Mouse (Mus musculus): ENCODE measurements at regions not wholly inside any gene's neighbourhood (a gene's known extent, or its start where the extent isn't known, plus 50 kb on each side); places are given as distances from the start of the nearest gene placed in this dataset.

- H3K4me3 ChIP-seq (ENCODE audit: low read depth, low read length), result no peak overlapping the region
- H3K4me1 ChIP-seq (ENCODE audit: insufficient read depth, low read depth, low read length), result no peaks in the 10 kb centered on the region
- no peak overlapping the region for H3K4me2 ChIP-seq (replicated peaks; ENCODE audit: low read depth, low read length)
- no peaks in the 10 kb centered on the region for H3K36me3 ChIP-seq (ENCODE audit: insufficient read depth, low read length)
- H3K27me3 ChIP-seq (replicated peaks; ENCODE audit: insufficient read depth, low read length), result no peaks in the 10 kb centered on the region
- H3K9ac ChIP-seq (replicated peaks; ENCODE audit: low read depth), result no peak overlapping the region
- no peak for DNase-seq (ENCODE audit: low spot score)
- no peak overlapping the region for H3K27ac ChIP-seq (ENCODE audit: low read length)
- WGBS, result 68% methylated on average over 9 of the region's 9 CpGs
- H3K9me3 ChIP-seq (ENCODE audit: low read length), result no peaks in the 10 kb centered on the region
- ATAC-seq, result no peak
- no peak for TF ChIP-seq EP300 (IDR thresholded peaks at IDR 0.05)
- TF ChIP-seq CTCF (IDR thresholded peaks at IDR 0.05), result no peak
Measured at GRCm38 (mm10) chr7:69890503-69891061, 476.0 kb downstream of the Nr2f2 start.

- no peaks in the 10 kb centered on the region for H3K27me3 ChIP-seq (replicated peaks; ENCODE audit: insufficient read depth, low read length)
- no peaks in the 10 kb centered on the region for H3K4me1 ChIP-seq (ENCODE audit: insufficient read depth, low read depth, low read length)
- H3K36me3 ChIP-seq (ENCODE audit: insufficient read depth, low read length), result no peaks in the 10 kb centered on the region
- H3K9ac ChIP-seq (replicated peaks; ENCODE audit: low read depth), result no peak overlapping the region
- H3K4me3 ChIP-seq (ENCODE audit: low read depth, low read length), result no peak overlapping the region
- DNase-seq (ENCODE audit: low spot score) (no peak), ATAC-seq (no peak)
- no peak for TF ChIP-seq EP300 (IDR thresholded peaks at IDR 0.05)
- no peak for TF ChIP-seq CTCF (IDR thresholded peaks at IDR 0.05)
- H3K9me3 ChIP-seq (ENCODE audit: low read length), result no peaks in the 10 kb centered on the region
- H3K4me2 ChIP-seq (replicated peaks; ENCODE audit: low read depth, low read length), result no peak overlapping the region
- 81% methylated on average over 7 of the region's 7 CpGs for WGBS
- no peak overlapping the region for H3K27ac ChIP-seq (ENCODE audit: low read length)
Measured at GRCm38 (mm10) chr7:69888251-69888650, 478.3 kb downstream of the Nr2f2 start.

DNA sequence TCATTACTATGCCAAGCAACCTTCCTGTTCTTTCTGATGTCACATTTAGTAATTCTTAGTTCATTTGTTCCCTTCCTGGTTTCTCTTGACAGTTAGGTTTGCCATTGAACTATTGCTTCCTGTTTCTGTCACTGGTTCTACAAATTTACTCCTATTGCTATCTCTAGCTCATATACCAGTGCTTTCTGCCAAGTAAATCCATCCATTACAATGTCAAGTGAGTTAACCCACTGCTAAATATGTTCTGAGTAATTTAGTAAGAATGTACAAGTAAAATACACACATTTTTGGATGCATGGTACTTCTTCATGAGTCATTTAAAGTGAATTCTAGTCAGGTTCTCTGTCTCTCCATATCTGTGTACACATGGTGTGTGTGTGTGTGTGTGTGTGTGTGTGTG lies 489.5 kb downstream of the Nr2f2 start:
- no peaks in the 10 kb centered on the region for H3K4me1 ChIP-seq (ENCODE audit: insufficient read depth, low read depth, low read length)
- H3K9ac ChIP-seq (replicated peaks; ENCODE audit: low read depth), result no peak overlapping the region
- no peak overlapping the region for H3K4me3 ChIP-seq (ENCODE audit: low read depth, low read length)
- H3K36me3 ChIP-seq (ENCODE audit: insufficient read depth, low read length), result no peaks in the 10 kb centered on the region
- no peaks in the 10 kb centered on the region for H3K27me3 ChIP-seq (replicated peaks; ENCODE audit: insufficient read depth, low read length)
- no peak overlapping the region for H3K27ac ChIP-seq (ENCODE audit: low read length)
- TF ChIP-seq EP300 (IDR thresholded peaks at IDR 0.05) (no peak), CTCF (IDR thresholded peaks at IDR 0.05) (no peak)
- H3K9me3 ChIP-seq (ENCODE audit: low read length), result no peaks in the 10 kb centered on the region; the same call in 1 of the 2 replicates
- no peak for ATAC-seq
- no peak for DNase-seq (ENCODE audit: low spot score)
- no peak overlapping the region for H3K4me2 ChIP-seq (replicated peaks; ENCODE audit: low read depth, low read length)

DNA sequence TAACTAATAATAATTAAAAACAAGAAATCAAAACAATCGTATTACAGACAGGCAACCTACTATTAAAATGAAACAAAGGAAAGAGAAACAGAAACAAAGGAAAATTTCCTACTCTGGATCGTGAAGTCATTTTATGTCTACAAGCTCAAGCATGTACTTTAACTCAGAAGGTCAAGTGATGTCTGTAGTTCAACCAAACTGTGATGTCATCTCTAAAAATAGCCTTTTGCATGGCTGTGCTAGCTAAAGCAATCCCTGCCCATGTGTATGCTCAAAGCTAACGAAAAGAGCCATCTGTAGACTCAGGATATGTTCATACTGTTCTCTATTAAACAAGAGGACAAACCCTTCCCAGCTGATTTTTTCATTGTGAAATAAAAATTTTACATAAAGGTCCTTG lies 500.7 kb downstream of the Nr2f2 start:
- H3K9me3 ChIP-seq (ENCODE audit: low read length), result no peaks in the 10 kb centered on the region
- no peak for ATAC-seq
- peak; percentile 14 for DNase-seq (ENCODE audit: low spot score)
- 61% methylated on average over 3 of the region's 3 CpGs for WGBS
- TF ChIP-seq CTCF (IDR thresholded peaks at IDR 0.05) (no peak), EP300 (IDR thresholded peaks at IDR 0.05) (no peak)
- H3K27me3 ChIP-seq (replicated peaks; ENCODE audit: insufficient read depth, low read length), result no peaks in the 10 kb centered on the region
- H3K27ac ChIP-seq (ENCODE audit: low read length), result no peak overlapping the region
- no peaks in the 10 kb centered on the region for H3K36me3 ChIP-seq (ENCODE audit: insufficient read depth, low read length)
- H3K9ac ChIP-seq (replicated peaks; ENCODE audit: low read depth), result no peak overlapping the region
- H3K4me2 ChIP-seq (replicated peaks; ENCODE audit: low read depth, low read length), result no peak overlapping the region
- no peaks in the 10 kb centered on the region for H3K4me1 ChIP-seq (ENCODE audit: insufficient read depth, low read depth, low read length)
- H3K4me3 ChIP-seq (ENCODE audit: low read depth, low read length), result no peak overlapping the region

DNA sequence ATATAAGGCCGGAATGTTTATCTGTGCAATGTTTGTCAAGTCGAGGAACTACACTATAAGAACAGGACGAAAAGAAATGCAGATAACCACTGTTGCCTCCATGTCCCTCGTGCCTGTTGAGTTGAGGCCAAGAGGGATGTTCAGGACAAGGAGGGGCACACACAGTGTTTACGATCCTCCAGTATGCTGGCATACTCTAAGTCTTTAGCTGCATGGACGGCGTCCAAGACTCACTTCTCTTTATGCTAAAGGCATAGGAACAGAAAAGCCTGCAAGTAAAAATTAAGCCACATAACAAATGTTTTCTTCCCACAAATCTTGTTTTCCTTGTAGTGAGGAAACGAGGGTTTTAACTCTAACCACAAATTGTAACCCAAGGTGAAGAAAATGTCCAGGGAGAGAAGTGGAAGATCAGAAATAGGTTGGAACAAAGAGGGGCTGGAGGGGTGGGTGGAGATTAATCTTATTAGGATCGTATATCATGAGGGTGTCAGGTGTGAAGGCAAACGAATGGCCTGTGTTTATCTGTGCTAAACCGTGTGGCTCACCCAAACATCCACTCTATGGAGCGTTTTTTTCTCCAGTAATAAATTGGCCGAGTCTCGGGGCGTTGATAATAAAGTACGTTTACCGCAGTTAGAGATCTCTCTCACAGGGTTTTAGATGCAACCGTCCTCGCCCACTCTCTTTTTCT lies 521.8 kb downstream of the Nr2f2 start:
- no peak for DNase-seq (ENCODE audit: low spot score)
- 39% methylated on average over 19 of the region's 19 CpGs for WGBS
- TF ChIP-seq EP300 (IDR thresholded peaks at IDR 0.05) (no peak), CTCF (IDR thresholded peaks at IDR 0.05) (no peak)
- Histone ChIP-seq H3K4me2 (replicated peaks; ENCODE audit: low read depth, low read length) (no peak overlapping the region), H3K27ac (ENCODE audit: low read length) (no peak overlapping the region), H3K9ac (replicated peaks; ENCODE audit: low read depth) (no peak overlapping the region), H3K9me3 (ENCODE audit: low read length) (no peaks in the 10 kb centered on the region), H3K27me3 (replicated peaks; ENCODE audit: insufficient read depth, low read length) (no peaks in the 10 kb centered on the region), H3K4me1 (ENCODE audit: insufficient read depth, low read depth, low read length) (no peaks in the 10 kb centered on the region), H3K36me3 (ENCODE audit: insufficient read depth, low read length) (no peaks in the 10 kb centered on the region), H3K4me3 (ENCODE audit: low read depth, low read length) (no peak overlapping the region)
- ATAC-seq, result no peak

DNA sequence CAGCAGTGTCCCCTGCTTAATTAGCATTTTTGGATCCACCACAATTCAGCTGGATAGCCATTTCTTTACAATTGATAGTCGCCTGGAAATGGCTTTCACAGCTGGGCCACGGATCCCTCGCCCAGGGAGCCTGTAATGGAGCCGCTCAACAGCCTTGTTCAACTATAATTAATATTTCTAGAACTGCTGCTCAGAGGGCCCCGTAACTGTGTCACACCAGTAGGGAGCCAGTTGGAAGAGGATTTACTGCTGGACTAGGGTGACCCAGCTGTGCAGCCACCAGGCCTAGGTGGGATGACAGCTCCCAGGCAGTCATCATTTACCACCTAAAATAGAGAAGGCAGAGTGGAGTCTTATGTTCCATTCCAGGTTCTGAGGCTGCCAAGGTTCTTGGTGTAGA lies 529.2 kb downstream of the Nr2f2 start:
- no peak for TF ChIP-seq CTCF (IDR thresholded peaks at IDR 0.05)
- no peak for TF ChIP-seq EP300 (IDR thresholded peaks at IDR 0.05)
- H3K4me3 ChIP-seq (ENCODE audit: low read depth, low read length), result no peak overlapping the region

More for the DNA sequence above, 529.2 kb downstream of the Nr2f2 start:
- no peak overlapping the region for H3K9ac ChIP-seq (replicated peaks; ENCODE audit: low read depth)
- H3K4me2 ChIP-seq (replicated peaks; ENCODE audit: low read depth, low read length), result no peak overlapping the region
- H3K27me3 ChIP-seq (replicated peaks; ENCODE audit: insufficient read depth, low read length), result no peaks in the 10 kb centered on the region
- H3K36me3 ChIP-seq (ENCODE audit: insufficient read depth, low read length), result no peaks in the 10 kb centered on the region
- H3K9me3 ChIP-seq (ENCODE audit: low read length), result no peaks in the 10 kb centered on the region
- 84% methylated on average over 5 of the region's 5 CpGs for WGBS
- ATAC-seq (no peak), DNase-seq (ENCODE audit: low spot score) (no peak)
- H3K4me1 ChIP-seq (ENCODE audit: insufficient read depth, low read depth, low read length), result no peaks in the 10 kb centered on the region
- H3K27ac ChIP-seq (ENCODE audit: low read length), result no peak overlapping the region

All from lung, postnatal 0 days (tissue).